30 mouse cellular contexts compared by ENCODE assay signal in the genomic region with DNA sequence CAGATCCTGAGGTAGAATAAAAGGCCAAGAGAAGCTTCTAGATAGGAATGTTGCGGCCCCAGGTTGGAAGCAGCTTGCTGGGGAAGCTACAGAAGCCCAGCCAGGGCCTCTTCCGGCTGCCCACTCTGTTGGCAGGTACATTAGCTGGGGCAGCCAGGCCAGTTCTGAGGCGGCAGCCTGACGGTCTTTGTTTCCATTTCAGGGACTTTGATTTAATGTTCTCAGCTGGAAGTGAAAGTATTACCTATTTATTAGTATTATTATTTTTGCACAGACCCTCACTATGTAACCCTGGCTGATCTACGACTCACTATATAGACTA. TPM values are rescaled to one million over a fixed set of nuclear protein-coding genes. Genes with fewer than 3 reads are reported as not detected.
DNase-seq lines count a peak whose midpoint lies in the region; ATAC-seq and TF ChIP-seq lines count a peak whose summit lies in the region.
"Had no signal": no experiment of that assay in that cellular context is flagged by ENCODE, and none has a peak within 500 bp of the region (broad histone marks: within the 10 kb centered on the region; RNA-seq: fewer than 3 reads in every experiment).

No protein-coding gene starts in this region.

- peak; percentile 48; the same call in 1 of the 2 replicates for ATAC-seq in lung, embryonic 15.5 days (ENCODE audit: borderline replicate concordance, extremely low read depth, low FRiP score, low TSS enrichment)
- no peak for ATAC-seq in embryonic facial prominence, embryonic 15.5 days (ENCODE audit: insufficient number of reproducible peaks, low FRiP score, low TSS enrichment, low read depth)
- peak; percentile 31; the same call in 1 of the 2 replicates for ATAC-seq in stomach, embryonic 16.5 days (ENCODE audit: insufficient read depth, low FRiP score)
- ATAC-seq in granulocyte monocyte progenitor cell, adult 5-6 weeks (replicated peaks; ENCODE audit: poor library complexity, severe bottlenecking) = no peak
- ATAC-seq: forebrain, embryonic 13.5 days; inflammation-experienced regulatory T-cells, adult 6 months; midbrain, embryonic 13.5 days had no signal

- TF ChIP-seq CTCF in gastrocnemius, adult 2 months (IDR thresholded peaks at IDR 0.05) = no peak

- H3K4me3 ChIP-seq in gastrocnemius, adult 2 months = no peak overlapping the region
- no peak overlapping the region for H3K4me3 ChIP-seq in lung, embryonic 15.5 days
- H3K4me3 ChIP-seq in embryonic facial prominence, embryonic 15.5 days (replicated peaks) = no peak overlapping the region
- H3K4me3 ChIP-seq in stomach, embryonic 16.5 days (replicated peaks; ENCODE audit: low read length) = no peak overlapping the region
- H3K4me3 ChIP-seq: forebrain, embryonic 13.5 days; hindbrain, embryonic 15.5 days; limb, embryonic 10.5 days; limb, embryonic 15.5 days; liver, embryonic 13.5 days; midbrain, embryonic 13.5 days; neural tube, embryonic 13.5 days had no signal

- H3K27me3 ChIP-seq in lung, embryonic 15.5 days = no peaks in the 10 kb centered on the region
- H3K27me3 ChIP-seq in embryonic facial prominence, embryonic 15.5 days = no peaks in the 10 kb centered on the region
- H3K27me3 ChIP-seq in stomach, embryonic 16.5 days (ENCODE audit: control insufficient read depth, insufficient read depth, low read length) = no peaks in the 10 kb centered on the region
- H3K27me3 ChIP-seq: hindbrain, embryonic 15.5 days; limb, embryonic 15.5 days; liver, embryonic 13.5 days; neural tube, embryonic 13.5 days had no signal

- no peak overlapping the region for H3K9ac ChIP-seq in lung, embryonic 15.5 days
- no peak overlapping the region for H3K9ac ChIP-seq in embryonic facial prominence, embryonic 15.5 days
- H3K9ac ChIP-seq in stomach, embryonic 16.5 days (ENCODE audit: low read length) = no peak overlapping the region
- H3K9ac ChIP-seq: forebrain, embryonic 13.5 days; hindbrain, embryonic 15.5 days; limb, embryonic 15.5 days; liver, embryonic 13.5 days; midbrain, embryonic 13.5 days; neural tube, embryonic 13.5 days had no signal

- peaks cover 42% of the 10 kb centered on the region for H3K4me1 ChIP-seq in lung, embryonic 15.5 days
- H3K4me1 ChIP-seq in embryonic facial prominence, embryonic 15.5 days = peaks cover 34% of the 10 kb centered on the region
- peaks cover 9% of the 10 kb centered on the region for H3K4me1 ChIP-seq in stomach, embryonic 16.5 days (ENCODE audit: control insufficient read depth, insufficient read depth, low read length)
- H3K4me1 ChIP-seq: forebrain, embryonic 13.5 days; hindbrain, embryonic 15.5 days; midbrain, embryonic 13.5 days had no signal

- H3K27ac ChIP-seq in gastrocnemius, adult 2 months = peak overlapping the region; percentile 3; the same call in 1 of the 2 replicates
- peak overlapping the region; percentile 82 for H3K27ac ChIP-seq in lung, embryonic 15.5 days
- 0 out of 2 replicates have a peak overlapping the region, but pooled peaks have one; percentile 55 for H3K27ac ChIP-seq in embryonic facial prominence, embryonic 15.5 days (replicated peaks)
- peak overlapping the region; percentile 69 for H3K27ac ChIP-seq in stomach, embryonic 16.5 days (ENCODE audit: low read length)
- H3K27ac ChIP-seq: forebrain, embryonic 13.5 days; hindbrain, embryonic 15.5 days; limb, embryonic 10.5 days; limb, embryonic 15.5 days; liver, embryonic 13.5 days; macrophage; midbrain, embryonic 13.5 days; neural tube, embryonic 13.5 days had no signal

- no peak overlapping the region for H3K4me2 ChIP-seq in lung, embryonic 15.5 days
- no peak overlapping the region for H3K4me2 ChIP-seq in embryonic facial prominence, embryonic 15.5 days (replicated peaks)
- no peak overlapping the region for H3K4me2 ChIP-seq in stomach, embryonic 16.5 days (ENCODE audit: low read depth, low read length)
- H3K4me2 ChIP-seq: forebrain, embryonic 13.5 days; heart, embryonic 11.5 days; hindbrain, embryonic 15.5 days; limb, embryonic 15.5 days; liver, embryonic 13.5 days; midbrain, embryonic 13.5 days; neural tube, embryonic 13.5 days had no signal

- no peaks in the 10 kb centered on the region for H3K36me3 ChIP-seq in lung, embryonic 15.5 days
- H3K36me3 ChIP-seq in embryonic facial prominence, embryonic 15.5 days = no peaks in the 10 kb centered on the region
- no peaks in the 10 kb centered on the region for H3K36me3 ChIP-seq in stomach, embryonic 16.5 days (ENCODE audit: control insufficient read depth, insufficient read depth, low read length)
- H3K36me3 ChIP-seq: hindbrain, embryonic 15.5 days; limb, embryonic 10.5 days; limb, embryonic 15.5 days; liver, embryonic 13.5 days; midbrain, embryonic 13.5 days; neural tube, embryonic 13.5 days had no signal

- no peaks in the 10 kb centered on the region for H3K9me3 ChIP-seq in lung, embryonic 15.5 days
- H3K9me3 ChIP-seq in embryonic facial prominence, embryonic 15.5 days (replicated peaks) = no peaks in the 10 kb centered on the region
- H3K9me3 ChIP-seq in stomach, embryonic 16.5 days (replicated peaks; ENCODE audit: control insufficient read depth, low read length) = no peaks in the 10 kb centered on the region
- H3K9me3 ChIP-seq: forebrain, embryonic 13.5 days; hindbrain, embryonic 15.5 days; limb, embryonic 10.5 days; limb, embryonic 15.5 days; liver, embryonic 13.5 days; midbrain, embryonic 13.5 days; neural tube, embryonic 13.5 days had no signal

- DNase-seq in gastrocnemius, adult 2 months = no peak
- DNase-seq in gastrocnemius, postnatal 36 days = no peak
- no peak for DNase-seq in lung, postnatal 25 days (ENCODE audit: low spot score)
- no peak for DNase-seq in adrenal gland, adult 2 months
- DNase-seq: adrenal gland, adult 8-10 months; B cell, adult 2 months; cerebellum, adult 11 months; gastrocnemius, postnatal 14 days; heart, adult 18-20 months; heart, postnatal 4 days; kidney, adult 9 months; kidney, postnatal 14 days; layer of hippocampus, adult 9-11 months; liver, embryonic 13.5 days; lung, adult 18-20 months; thymus, adult 18-20 months; thymus, postnatal 4 days had no signal

- intact Hi-C loops in gastrocnemius, adult 2 months (cut with DNase I) = no loop called here
- intact Hi-C loops in gastrocnemius, postnatal 36 days (cut with DNase I) = no loop called here

- WGBS in lung, embryonic 15.5 days = 45% methylated on average over 5 of the region's 5 CpGs
- 73% methylated on average over 5 of the region's 5 CpGs for WGBS in embryonic facial prominence, embryonic 15.5 days
- WGBS in stomach, embryonic 16.5 days = 40% methylated on average over 5 of the region's 5 CpGs

RNA-seq across cellular contexts. Expression of a gene that starts 26.7 kb away (rescaled TPM):
- 10 to 100 TPM; 11.5 to 13.6 TPM for total RNA-seq in gastrocnemius, adult 2 months (2021)
- 10 to 100 TPM; 11.3 to 14.2 TPM for total RNA-seq in gastrocnemius, postnatal 36 days (2021)
- 141 and 145 TPM in 2 replicates for polyA plus RNA-seq in lung, embryonic 15.5 days (2015; fragmentation: Nextera tagmentation; extraction: Ambion mirVana)
- polyA plus RNA-seq in embryonic facial prominence, embryonic 15.5 days (2015; fragmentation: Nextera tagmentation; extraction: Ambion mirVana) = 150 and 157 TPM in 2 replicates
- 101 and 105 TPM in 2 replicates for polyA plus RNA-seq in stomach, embryonic 16.5 days (2015; fragmentation: Nextera tagmentation; extraction: Ambion mirVana)
- 100 to 1,000 TPM; 143 to 149 TPM for total RNA-seq in adrenal gland, adult 2 months (2021)
- polyA plus RNA-seq in adrenal gland, adult 2 months (2012; rRNA removed) = 46.5 and 53.7 TPM in 2 replicates
- 139 and 145 TPM in 2 replicates for total RNA-seq in granulocyte monocyte progenitor cell, adult 5-6 weeks (2014; fragmentation: Nextera tagmentation)
- total RNA-seq in granulocyte monocyte progenitor cell, adult 5-6 weeks (2017) = 124 and 141 TPM in 2 replicates

Comparison
In these comparisons a context has a peak if more than half of its experiments do, and no peak if none do; other contexts are left out.
1. H3K27ac ChIP-seq: peak in every context shown above with its lines; median percentile 82 in lung, embryonic 15.5 days; 69 in stomach, embryonic 16.5 days; 55 in embryonic facial prominence, embryonic 15.5 days; 3 in gastrocnemius, adult 2 months.
2. ATAC-seq: peak in lung, embryonic 15.5 days (single experiment) and stomach, embryonic 16.5 days (single experiment); none in embryonic facial prominence, embryonic 15.5 days (single experiment) and granulocyte monocyte progenitor cell, adult 5-6 weeks (single experiment).
3. RNA of a gene that starts 26.7 kb away (total RNA-seq): 143 to 149 TPM in adrenal gland, adult 2 months and 124 to 145 TPM in granulocyte monocyte progenitor cell, adult 5-6 weeks; 11.3 to 14.2 TPM in gastrocnemius, postnatal 36 days and 11.5 to 13.6 TPM in gastrocnemius, adult 2 months; every median in the first group is over 4 times any median in the second.